Mouse (Mus musculus) spleen, adult 2 months (tissue): ENCODE data around the gene Il6.

Experiments used
- CTCF ChIP-seq: fragments of 200-500 bp; IDR thresholded peaks from 2 replicates; pipeline ENCODE4 v1.5.1; 2011; ENCODE audit warnings: mild to moderate bottlenecking, inconsistent platforms; ENCODE audit not compliant: insufficient read depth, insufficient read length, insufficient replicate concordance; ENCODE audit errors: extremely low read depth
- POLR2A ChIP-seq: fragments of 200-500 bp; IDR thresholded peaks from 2 replicates; pipeline ENCODE4 v1.6.1; 2011; ENCODE audit warnings: low read depth, low read length, inconsistent platforms

GRCm38 (mm10) chr5:29993583-29993982 is 19.3 kb upstream of the Il6 start:
- TF ChIP-seq CTCF (no peak), POLR2A (no peak)
